Mouse (Mus musculus) C2C12 (cell line): ENCODE data around the gene Rras2. TPM values are rescaled to one million over a fixed set of nuclear protein-coding genes. Genes with fewer than 3 reads are reported as not detected.

Experiments
- H3K27me3 ChIP-seq: one replicate; pipeline ENCODE4 v1.6.1; 2011; ENCODE audit not compliant: control insufficient read depth, insufficient read depth, insufficient read length
- H3K36me3 ChIP-seq: one replicate; pipeline ENCODE4 v1.6.1; 2011; ENCODE audit not compliant: control insufficient read depth, insufficient read depth
- H3K4me3 ChIP-seq: one replicate; pipeline ENCODE4 v1.5.1; 2011; ENCODE audit warnings: mild to moderate bottlenecking, control low read depth; ENCODE audit not compliant: poor library complexity, insufficient read depth, severe bottlenecking
- H3K79me2 ChIP-seq: one replicate; pipeline ENCODE4 v1.6.1; 2011; ENCODE audit not compliant: control insufficient read depth, insufficient read depth
- H3K79me3 ChIP-seq: one replicate; pipeline ENCODE4 v1.6.1; 2011; ENCODE audit warnings: low read depth, control low read depth
- H3ac ChIP-seq: one replicate; pipeline ENCODE3; 2011; ENCODE audit warnings: low read depth; ENCODE audit not compliant: control insufficient read depth, insufficient read length
- CEBPB ChIP-seq: IDR thresholded peaks from one replicate; pipeline ENCODE4 v1.6.1; 2011; ENCODE audit warnings: low read depth, mild to moderate bottlenecking, control low read depth, moderate library complexity
- CTCF ChIP-seq: IDR thresholded peaks from one replicate; pipeline ENCODE4 v1.5.1; 2011; ENCODE audit not compliant: control insufficient read depth, insufficient read depth, insufficient read length
- FOSL1 ChIP-seq: IDR thresholded peaks from one replicate; pipeline ENCODE4 v1.8.0; 2011; ENCODE audit warnings: mild to moderate bottlenecking, low read length; ENCODE audit not compliant: poor library complexity, insufficient read depth, severe bottlenecking
- MAX ChIP-seq: IDR thresholded peaks from one replicate; pipeline ENCODE4 v1.6.1; 2011; ENCODE audit warnings: mild to moderate bottlenecking, control low read depth
- MYOD1 ChIP-seq: IDR thresholded peaks from one replicate; pipeline ENCODE4 v1.6.1; 2011; ENCODE audit warnings: low read depth; ENCODE audit not compliant: control insufficient read depth, insufficient read length
- MYOG ChIP-seq: IDR thresholded peaks from one replicate; pipeline ENCODE4 v1.6.1; 2011; ENCODE audit not compliant: control insufficient read depth, insufficient read length; ENCODE audit errors: extremely low read depth
- USF1 ChIP-seq: IDR thresholded peaks from one replicate; pipeline ENCODE4 v1.6.1; 2011; ENCODE audit warnings: low read depth, mild to moderate bottlenecking, control low read depth, moderate library complexity
- polyA plus RNA-seq: library from polyadenylated mRNA; unstranded; fragments of >200 nt; fragmentation: generic; extraction: Trizol; gene quantifications from one replicate; pipeline ENCODE4 v1.2.1, GENCODE M21; 2012; ENCODE audit warnings: missing spikeins

The Rras2 gene
- polyA plus RNA-seq, 1 experiment, result 55.3 TPM

DNA sequence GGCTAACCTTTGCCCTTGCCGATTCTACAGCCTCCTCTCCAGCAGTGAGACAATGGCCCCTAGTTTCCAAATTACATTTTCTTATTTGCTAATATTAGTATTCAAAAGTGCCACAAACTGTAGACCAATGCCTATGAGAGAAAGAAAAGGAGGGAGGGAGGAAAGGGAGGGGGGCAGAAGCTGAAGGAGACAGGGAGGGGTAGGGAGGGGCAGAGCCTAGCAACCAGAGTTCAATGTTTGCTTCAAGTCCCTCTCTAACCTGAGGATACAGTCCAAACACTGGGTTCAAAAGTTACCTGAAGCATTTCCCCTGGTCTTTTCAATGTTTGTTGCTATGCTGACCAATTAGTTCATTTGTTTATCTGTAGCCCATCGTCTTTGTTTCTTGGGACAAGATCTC, 7.1 kb downstream of the Rras2 start:
- H3K79me2 ChIP-seq, result peaks cover 100% of the 10 kb centered on the region
- H3K36me3 ChIP-seq, result no peaks in the 10 kb centered on the region
- no peak overlapping the region for H3K4me3 ChIP-seq
- peaks cover 95% of the 10 kb centered on the region for H3K79me3 ChIP-seq
- H3ac ChIP-seq, result no peak overlapping the region
- no peaks in the 10 kb centered on the region for H3K27me3 ChIP-seq
- TF ChIP-seq MYOG, result no peak
- TF ChIP-seq MYOD1, result no peak
- TF ChIP-seq CEBPB, result no peak
- TF ChIP-seq FOSL1, result no peak
- no peak for TF ChIP-seq MAX
- no peak for TF ChIP-seq CTCF
- no peak for TF ChIP-seq USF1

DNA sequence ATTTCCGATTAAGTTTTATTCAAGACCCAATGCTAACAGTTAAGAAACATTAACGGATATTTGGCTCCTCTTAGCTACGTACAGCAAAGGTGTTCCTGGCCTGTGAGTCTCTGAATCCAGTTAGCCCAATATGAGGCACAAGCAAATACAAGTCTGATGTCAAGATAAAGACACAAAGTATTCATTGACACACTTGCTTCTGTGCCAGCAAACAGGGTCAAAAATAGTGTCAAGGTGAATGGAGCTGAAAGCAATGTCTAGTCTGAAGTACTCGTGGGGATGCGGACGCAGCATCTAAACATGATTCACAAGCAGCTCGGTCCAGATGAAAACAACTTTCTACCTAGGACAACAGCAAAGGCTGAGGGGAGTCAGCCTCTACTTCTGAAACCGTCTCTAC, 11.7 kb downstream of the Rras2 start:
- no peak overlapping the region for H3K4me3 ChIP-seq
- peaks cover 100% of the 10 kb centered on the region for H3K79me2 ChIP-seq
- H3ac ChIP-seq, result no peak overlapping the region
- TF ChIP-seq USF1 (no peak), CEBPB (no peak), FOSL1 (no peak), CTCF (no peak), MYOD1 (no peak), MAX (no peak), MYOG (no peak)
- H3K27me3 ChIP-seq, result no peaks in the 10 kb centered on the region
- H3K79me3 ChIP-seq, result peaks cover 81% of the 10 kb centered on the region
- no peaks in the 10 kb centered on the region for H3K36me3 ChIP-seq

DNA sequence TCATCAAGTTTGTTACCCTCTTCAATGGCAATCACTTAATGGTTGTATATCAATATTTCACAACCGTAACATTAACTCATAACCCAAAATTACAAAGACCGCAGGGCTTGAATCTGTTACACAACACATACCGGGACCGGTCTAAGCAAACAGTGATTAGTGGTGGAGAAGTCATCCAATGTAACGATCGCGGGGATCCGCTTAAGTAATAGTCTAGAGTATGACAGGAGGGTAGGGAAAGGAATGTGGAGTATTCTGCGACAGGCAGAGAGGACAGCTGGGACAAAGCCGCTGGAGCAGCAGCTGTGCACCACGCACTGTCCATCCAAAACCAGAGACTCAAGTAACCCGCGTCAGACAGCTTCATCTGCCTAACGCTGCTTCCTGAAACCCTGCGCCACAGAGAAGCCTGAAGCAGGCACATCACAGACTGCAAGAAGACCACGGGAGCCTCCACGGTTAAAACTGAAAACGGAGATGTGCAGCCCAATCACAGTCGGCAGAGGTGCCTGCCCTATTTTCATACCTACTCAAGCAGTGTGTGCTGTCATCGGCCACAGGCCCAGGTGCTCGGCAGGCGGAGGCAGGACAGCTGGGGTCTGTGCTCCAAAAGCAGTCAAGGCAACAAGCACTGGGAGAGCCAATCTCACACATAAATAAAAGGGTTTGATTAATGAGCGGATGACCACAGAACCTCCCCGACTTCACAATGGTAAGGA, 13.8 kb downstream of the Rras2 start:
- Histone ChIP-seq H3K4me3 (peak overlapping the region; percentile 7), H3K27me3 (no peaks in the 10 kb centered on the region), H3ac (peak overlapping the region; percentile 49), H3K79me3 (peaks cover 82% of the 10 kb centered on the region), H3K79me2 (peaks cover 100% of the 10 kb centered on the region), H3K36me3 (no peaks in the 10 kb centered on the region)
- TF ChIP-seq USF1 (no peak), FOSL1 (no peak), CTCF (no peak), MYOD1 (peak; percentile 93), CEBPB (peak; percentile 95)

DNA sequence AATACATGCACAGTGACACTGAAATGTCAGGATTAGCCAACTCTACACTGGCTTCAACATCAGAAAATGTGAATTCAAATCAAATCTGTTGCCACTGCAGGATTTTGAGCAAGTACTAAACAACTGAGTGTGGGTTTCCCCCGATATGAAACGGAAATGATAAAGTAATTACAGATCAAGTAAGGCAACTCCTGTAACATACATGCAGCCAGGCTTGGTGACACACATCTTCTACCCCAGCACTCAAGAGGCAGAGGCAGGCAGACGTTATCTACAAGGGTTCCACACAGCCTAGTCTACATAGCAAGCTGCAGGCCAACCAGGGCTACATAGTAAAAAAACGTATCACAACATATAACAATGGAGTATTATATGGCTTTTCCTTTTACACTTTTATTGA, 14.4 kb downstream of the Rras2 start:
- H3ac ChIP-seq, result no peak overlapping the region
- H3K79me3 ChIP-seq, result peaks cover 83% of the 10 kb centered on the region
- H3K36me3 ChIP-seq, result no peaks in the 10 kb centered on the region
- no peak overlapping the region for H3K4me3 ChIP-seq
- no peak for TF ChIP-seq CTCF
- no peaks in the 10 kb centered on the region for H3K27me3 ChIP-seq
- peaks cover 100% of the 10 kb centered on the region for H3K79me2 ChIP-seq

DNA sequence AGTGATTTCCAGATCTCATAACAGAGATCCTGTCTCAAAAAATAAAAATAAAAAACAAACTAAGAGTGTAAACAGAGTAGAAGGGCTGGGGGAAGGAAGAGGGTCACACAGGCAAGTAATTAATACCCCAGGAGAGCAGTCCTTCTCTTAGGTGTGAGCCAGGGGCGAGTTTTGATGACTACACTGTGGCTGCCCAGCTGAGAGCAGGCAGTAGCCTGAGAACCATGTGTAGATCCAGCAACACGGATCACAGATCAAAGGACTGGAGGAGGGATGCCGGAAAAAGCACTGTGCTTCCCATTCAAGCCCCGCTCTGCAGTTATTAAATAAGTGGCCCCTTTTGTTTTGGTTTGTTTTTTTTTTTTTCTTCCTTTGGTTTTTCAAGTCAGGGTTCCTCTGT, 15.0 kb downstream of the Rras2 start:
- TF ChIP-seq CTCF (no peak), MYOD1 (no peak), USF1 (no peak), MAX (no peak), CEBPB (no peak), MYOG (no peak), FOSL1 (no peak)
- Histone ChIP-seq H3K4me3 (no peak overlapping the region), H3K27me3 (no peaks in the 10 kb centered on the region), H3K79me3 (peaks cover 83% of the 10 kb centered on the region), H3ac (no peak overlapping the region), H3K79me2 (peaks cover 100% of the 10 kb centered on the region), H3K36me3 (no peaks in the 10 kb centered on the region)

DNA sequence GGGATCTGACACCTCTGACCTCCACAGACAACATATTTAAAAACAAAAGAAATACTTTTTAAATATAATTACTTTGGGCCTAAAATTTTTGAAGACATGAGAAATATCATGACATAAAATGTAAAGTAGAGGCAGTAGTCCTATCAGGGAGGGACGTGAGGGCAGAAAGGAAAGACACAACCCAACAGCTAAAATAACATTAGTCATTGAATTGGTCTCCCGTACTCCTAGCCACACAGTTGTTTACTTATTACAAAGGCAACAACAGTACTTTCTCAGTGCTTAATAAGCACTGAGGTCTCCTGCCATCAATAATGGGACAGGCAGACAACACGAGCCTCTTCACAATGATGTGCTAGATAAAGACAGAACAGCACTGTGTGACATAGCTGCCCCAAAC, 16.2 kb downstream of the Rras2 start:
- Histone ChIP-seq H3K4me3 (no peak overlapping the region), H3K79me3 (peaks cover 86% of the 10 kb centered on the region), H3K36me3 (no peaks in the 10 kb centered on the region), H3K27me3 (no peaks in the 10 kb centered on the region), H3ac (no peak overlapping the region), H3K79me2 (peaks cover 100% of the 10 kb centered on the region)
- no peak for TF ChIP-seq MYOG
- peak; percentile 85 for TF ChIP-seq MYOD1
